Mouse (Mus musculus): ENCODE measurements around the gene En2.

En2 gene

DNA sequence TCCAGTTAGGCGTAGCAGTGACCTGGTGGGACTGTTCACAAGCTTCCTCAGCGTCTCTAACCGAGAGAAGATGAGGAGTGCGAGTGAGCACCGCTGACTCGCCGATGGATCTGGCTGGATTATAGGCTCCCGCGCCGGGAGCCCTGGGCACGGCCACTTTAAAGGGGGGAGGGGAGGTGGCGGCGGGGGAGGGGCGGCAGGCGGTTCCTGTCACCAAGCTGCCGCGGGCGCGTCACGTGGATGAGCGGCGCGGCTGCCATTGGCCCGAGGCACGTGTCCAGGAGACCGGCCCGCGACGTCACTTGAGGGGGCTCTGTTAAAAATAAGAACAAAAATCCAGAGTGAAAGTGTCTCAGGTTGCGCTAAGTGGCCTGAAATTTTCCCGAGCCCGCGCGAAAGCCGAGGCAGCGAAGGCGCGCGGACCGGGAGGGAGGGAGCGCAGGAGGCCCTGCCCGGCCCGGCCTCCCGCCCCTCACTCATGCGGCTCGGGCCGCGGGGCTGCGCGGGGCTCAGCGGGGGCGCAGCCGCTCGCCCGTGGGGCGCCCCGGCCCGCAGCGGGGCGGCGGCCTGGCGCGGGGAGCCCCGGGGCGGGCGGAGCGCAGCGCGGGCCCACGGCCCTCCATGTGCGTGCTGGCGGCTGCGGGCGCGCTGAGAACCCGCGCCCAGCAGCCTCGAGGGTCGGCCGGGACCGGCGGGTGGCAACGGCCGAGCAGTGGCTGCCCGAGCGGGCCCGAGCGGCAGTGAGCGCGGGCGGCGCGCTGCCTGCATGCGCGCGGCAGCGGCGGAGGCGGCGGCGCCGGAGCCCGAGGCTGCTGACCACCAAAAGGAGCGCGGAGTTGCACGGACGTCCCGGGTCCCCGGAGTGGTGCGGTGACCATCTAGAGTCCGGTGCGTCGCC is at the start of gene En2:
En2 (plus strand) TSS at position 337 of the 898 bp plus-strand sequence.
- DNase-seq (ENCODE audit: low spot score in 2 of 2): no peak

DNA sequence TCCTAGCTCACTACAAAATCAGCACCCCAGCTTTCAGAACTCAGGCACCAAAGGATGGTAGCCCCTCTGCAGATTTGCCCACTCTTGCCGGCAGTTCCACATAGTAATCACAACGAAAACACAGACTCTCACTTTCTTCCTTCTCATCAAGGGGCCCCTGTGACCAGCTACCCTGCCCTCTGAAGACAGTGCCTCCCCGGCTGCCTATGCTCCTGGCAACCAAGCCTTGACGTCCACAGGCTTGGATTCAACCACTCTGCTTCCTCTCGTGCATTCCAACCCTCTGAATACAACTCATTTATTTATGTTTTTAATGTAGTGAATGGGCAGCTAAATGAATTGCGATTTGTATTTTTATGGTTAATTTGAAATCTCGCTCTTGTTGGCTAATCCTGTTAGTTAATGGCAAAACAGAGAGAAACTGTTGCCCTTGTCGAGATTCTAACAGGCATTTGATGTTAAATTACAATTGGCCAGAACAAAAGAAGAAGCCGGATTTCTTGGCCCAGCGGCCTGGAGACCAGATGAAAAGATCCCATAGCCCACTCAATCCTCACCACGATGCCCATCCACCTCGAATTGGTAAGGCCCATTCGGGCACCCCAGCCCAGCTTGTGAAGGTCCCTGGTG is 48.1 kb upstream of the En2 start:
- no peak for DNase-seq (ENCODE audit: low spot score in 2 of 2)

DNA sequence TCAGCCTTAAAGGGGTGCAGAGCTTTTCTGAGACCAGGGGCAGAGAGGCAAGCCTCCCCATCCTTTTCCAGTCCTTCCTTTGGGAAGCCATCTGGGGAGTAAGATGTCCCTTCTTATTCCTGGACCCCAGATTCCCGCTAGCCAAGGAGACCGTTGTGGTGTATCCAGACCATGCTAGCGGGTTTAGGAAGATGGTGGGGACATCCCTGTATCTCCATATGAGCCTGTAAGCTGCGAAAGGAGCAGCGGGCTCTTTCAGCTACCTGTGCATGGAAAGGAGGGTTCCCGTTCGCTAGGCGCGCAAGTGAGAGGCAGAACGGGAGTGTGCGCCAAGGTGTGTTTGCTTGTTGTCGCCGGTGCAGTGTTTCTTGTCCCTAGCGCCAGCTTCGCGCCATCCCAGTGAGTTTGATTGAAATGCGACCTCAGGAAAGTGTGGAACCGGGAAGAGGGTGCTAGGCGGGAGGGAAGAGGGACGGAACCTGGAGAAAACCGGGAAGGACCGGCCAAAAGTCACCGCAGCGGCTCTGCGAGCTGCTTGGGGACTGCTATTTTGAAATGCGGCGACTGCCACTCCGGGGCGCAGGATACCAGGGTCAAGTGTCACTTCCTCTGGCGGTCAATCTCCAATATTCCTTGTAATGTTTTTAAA is 47.5 kb upstream of the En2 start:
- no peak for DNase-seq (ENCODE audit: low spot score in 2 of 2)

DNA sequence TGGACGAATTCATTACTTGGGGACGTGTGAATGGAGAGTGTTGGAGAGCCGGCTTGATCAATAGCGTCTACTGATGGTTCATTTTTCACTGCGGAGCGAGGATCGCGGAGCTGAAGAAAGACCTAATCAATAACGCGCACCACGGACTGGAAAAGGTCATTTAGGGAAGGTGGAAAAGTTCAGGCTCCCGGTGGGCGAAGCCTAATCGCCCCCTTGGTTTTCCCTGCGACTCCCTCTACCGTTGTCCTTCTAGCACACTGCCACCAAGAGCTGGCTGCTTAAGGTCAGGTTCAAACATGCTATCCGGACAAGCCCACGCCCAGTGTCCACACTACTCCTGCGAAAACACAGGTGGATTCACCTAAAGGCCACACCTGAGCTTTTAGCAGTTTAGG is 47.0 kb upstream of the En2 start:
- no peak for DNase-seq (ENCODE audit: low spot score in 2 of 2)

DNA sequence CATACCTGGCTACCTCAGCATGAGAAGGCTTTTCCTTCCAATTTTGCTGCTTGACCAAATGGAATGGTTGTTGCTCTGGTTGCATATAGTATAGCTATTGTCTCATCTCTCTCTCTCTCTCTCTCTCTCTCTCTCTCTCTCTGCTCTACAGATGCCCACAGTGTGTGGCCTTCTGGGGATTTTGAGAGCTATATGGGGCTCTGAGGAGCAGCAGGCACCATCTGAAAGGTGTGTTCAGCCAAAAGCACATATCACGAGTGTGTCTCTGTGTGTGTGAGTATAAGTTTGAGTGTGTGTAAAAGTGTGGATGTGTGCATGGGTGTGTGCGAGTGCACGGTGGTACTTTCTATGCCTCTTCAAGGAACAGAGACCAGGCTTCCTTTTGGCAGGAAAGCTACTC is 45.9 kb upstream of the En2 start:
- no peak for DNase-seq (ENCODE audit: low spot score in 2 of 2)

DNA sequence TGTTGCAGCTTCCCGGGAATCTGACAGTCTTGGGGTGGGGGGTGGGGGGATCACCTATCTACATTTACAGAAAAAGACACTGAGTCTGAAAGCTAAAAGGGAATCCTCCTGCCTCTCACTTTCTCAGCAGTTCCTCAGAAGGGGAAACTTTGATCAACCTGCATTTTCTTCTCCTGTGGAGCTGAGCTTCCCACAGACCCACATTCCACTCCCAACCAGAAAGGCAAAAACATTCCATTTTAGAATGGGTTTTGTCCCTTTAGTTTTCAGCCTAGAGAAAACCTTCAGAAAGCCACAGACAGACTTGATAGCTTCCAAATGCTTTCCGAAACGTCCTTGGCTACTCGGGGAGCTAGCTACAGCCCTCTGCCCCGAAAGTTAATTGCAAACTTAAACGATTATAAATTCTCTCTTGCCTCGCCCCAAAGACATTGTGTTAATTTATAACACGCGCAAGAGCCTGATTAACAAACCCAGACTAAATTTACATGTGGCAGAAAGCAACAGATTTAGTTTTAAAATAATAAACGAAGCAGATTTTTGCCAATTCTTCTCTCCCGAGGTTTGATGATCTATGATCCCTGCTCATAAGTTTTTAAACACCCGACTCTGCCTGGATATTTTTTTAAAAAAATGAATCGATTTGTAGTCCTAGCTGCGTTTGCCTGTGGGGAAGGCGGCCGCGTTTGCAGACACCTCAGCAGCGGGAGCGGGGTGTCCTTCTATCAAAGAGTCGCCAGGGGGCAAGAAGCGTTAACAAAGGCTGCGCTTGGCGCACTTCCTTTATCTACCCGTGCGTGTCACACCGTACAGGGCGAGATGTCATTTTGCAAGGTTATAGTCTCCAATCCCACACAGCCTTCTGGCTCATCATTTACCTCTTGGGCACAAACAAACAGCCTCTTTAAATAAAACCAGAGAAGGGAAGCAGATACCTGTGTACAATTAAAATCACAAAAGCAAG is 42.7 kb upstream of the En2 start:
- peak; percentile 20 to 36 for DNase-seq (ENCODE audit: low spot score in 2 of 2)

DNA sequence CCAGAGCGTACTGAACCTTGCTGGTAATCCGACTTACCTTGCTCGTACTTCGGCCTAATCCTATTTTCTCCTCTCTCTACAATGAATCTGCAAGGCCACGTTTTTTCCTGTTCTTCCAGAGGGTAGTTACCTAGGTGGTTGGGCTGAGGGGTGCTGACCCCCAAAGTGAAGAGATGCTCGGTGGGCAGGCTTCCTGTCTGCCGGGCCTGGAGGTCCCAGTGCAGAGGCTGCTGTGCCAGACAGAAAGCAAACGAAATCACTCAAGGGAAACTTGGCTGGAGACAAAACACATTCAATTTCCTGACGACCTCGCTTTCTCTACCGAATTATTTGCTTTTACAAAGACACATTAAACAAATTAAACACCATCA is 42.1 kb upstream of the En2 start:
- DNase-seq (ENCODE audit: low spot score in 2 of 2): no peak

DNA sequence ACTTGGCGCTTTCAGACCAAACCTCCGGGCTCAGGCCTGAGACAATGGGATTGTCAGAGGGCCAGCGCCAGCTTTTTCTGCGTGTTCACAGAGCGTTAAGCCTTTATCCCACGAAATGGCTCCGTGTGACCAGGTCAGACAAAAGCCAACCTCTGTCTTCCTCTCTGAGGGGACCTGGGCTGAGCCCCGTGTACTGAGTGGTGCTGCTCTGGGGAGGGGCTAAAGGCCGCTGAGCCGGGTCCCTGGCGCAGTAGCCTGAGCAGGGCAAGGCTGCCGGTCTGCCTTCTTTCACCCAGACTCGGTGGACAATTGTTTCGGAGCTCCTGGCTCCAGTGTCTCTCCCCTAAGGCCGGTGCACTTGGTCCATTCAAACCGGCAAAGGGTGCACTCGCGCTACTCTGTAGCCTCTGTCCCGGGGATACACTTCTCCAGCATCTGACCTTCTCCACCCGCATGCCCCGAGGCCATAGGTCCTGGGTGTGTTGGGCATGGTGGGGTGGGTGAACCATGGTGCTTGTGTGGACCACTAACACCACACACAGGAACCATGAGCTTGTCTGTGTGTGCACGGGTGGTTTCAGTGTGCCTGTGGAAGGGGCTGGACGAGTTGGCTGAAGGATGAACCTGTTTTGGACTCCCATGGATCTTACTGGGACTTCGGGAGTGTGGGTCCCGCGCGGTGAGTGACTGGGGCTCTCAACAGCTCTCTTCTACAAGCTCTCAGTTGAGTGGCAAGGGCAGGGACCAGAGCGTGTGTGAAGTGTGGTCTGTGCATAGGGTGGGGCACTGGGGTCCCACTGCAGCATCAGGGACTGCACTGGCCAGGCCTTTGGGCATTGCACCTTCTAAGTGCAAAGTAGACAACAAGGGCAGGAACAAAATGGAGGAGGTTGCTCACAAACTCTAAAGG is 40.9 kb upstream of the En2 start:
- DNase-seq (ENCODE audit: low spot score in 2 of 2): no peak

DNA sequence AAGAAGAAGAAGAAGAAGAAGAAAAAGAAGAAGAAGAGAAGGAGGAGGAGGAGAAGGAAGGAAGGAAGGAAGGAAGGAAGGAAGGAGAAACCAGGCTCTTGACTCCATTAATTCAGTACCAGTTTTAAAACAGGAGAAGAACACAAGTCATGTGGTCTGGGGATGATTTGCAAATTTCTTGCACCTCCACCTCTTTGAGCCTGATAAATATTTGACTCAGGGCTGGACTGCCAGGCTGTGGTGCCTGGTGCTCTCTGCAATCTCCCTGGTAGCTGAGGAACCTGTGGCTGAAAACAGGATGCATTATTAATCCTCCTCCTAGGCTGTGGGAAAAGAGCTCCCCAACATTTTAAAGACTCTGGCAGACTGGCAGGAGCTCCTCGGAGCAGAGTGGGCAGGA is 36.6 kb upstream of the En2 start:
- DNase-seq (ENCODE audit: low spot score in 2 of 2): no peak

DNA sequence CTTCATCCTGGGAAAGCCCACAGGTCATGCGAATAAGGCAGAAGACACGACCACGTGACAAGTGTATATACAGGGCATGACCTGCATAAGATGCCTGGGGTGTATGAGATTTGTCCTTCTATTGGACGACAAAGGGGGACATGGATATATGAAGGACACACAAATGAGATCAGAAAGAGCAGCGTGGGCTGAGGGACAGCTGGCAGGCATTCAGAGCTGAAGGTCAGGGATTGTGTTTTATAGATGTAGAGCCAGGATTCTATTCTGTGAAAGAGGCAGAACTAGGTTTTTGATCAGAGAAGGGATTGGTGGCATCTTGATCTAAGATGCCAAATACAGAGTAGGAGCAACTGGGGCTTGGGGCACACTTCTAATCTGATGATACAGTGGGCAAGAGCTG is 33.3 kb upstream of the En2 start:
- DNase-seq (ENCODE audit: low spot score in 2 of 2): no peak

DNA sequence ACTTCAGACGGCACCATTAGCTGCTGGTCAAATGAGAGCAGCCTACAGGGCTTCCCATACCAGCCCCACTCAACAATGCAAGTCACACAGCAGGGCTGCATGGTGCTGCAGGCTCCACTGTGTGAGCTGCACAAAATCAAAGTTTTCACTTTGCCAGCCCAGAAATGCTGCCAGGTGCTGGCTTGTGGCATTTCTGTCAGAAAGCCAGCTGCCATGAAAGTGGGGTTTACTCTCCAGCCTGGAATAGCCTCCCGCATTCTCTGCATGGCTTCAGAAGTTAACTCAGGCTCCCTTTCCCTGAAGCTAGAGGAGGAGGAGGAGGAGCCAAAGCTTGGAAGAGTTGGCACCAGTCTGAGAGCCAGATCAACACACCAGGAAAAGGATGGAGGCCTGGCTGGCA is 29.1 kb upstream of the En2 start:
- no peak for DNase-seq (ENCODE audit: low spot score in 2 of 2)

DNA sequence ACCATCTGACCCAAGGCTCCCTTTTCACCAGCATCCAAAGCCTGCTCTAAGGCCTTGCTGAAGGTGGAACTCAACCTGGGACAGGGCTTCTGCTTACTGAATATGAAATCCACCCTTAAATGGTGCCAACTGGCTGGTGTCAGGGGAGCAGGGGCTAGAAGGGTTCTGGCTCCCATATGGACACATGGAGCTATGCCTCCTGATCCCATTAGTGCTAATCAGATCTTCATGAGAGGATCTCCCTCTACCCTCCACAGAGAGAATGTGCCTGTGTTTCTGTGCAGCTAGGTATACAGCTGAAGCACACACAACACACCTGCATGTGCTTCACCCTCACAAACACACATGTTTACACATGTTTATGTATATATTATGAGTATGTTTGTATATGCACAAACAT is 20.9 kb upstream of the En2 start:
- no peak for DNase-seq (ENCODE audit: low spot score in 2 of 2)

DNA sequence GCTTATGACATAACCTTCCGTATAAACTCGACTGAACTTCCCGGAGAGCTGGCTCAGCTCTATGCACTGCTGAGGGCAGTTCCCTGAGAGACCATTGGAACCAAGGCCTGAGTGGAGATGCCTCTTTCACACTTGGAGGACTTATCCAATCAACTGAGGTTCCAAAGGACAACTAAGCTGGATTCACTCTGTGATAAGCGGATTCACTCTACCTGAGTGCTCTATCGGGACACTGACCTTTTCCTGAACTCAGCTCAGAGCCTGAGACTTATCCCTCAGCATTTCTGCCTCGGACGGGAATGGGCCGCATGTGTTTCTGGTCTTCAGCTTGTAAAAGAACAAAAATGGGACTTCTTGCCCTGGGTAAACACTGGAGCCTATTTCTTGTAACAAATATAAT is 19.5 kb upstream of the En2 start:
- DNase-seq (ENCODE audit: low spot score in 2 of 2): no peak

DNA sequence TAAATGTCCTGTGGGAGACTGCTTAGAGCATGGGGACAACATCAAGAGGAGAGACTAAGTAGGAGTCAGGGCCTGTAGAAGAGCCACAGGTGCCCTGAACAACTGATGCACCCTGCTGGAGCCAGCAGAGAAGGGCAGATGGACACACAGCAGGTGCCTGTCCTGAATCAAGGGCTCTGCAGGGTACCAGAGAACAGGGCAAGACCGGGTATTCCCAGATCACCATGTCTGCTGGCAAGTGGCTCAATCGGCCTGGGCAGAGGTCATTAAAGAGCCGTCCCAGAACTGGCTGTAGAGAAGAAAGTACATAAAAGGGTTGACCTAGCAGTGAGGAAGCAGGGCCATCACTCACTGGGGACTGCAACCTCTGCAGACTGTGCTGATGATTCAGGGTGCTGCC is 17.0 kb upstream of the En2 start:
- no peak for DNase-seq (ENCODE audit: low spot score in 2 of 2)

DNA sequence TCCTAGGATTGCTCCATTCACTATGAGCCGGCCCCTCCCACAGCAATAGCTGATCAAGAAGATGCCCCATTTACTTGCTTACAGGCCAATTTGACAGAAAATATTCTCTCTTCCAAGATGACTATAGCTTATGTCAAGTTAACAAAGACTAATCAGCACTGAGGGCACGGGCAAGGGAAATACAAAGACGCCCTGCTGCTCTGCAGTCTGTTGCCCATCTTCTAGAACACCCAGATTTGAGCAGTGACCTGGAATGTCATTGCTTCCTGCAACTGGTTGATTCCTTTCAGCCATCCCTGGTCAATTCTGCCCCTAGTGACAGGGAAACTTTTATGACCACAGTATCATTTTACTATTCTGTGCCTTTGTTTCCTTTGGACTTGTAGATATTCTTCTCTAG is 16.1 kb upstream of the En2 start:
- DNase-seq (ENCODE audit: low spot score in 2 of 2): no peak

DNA sequence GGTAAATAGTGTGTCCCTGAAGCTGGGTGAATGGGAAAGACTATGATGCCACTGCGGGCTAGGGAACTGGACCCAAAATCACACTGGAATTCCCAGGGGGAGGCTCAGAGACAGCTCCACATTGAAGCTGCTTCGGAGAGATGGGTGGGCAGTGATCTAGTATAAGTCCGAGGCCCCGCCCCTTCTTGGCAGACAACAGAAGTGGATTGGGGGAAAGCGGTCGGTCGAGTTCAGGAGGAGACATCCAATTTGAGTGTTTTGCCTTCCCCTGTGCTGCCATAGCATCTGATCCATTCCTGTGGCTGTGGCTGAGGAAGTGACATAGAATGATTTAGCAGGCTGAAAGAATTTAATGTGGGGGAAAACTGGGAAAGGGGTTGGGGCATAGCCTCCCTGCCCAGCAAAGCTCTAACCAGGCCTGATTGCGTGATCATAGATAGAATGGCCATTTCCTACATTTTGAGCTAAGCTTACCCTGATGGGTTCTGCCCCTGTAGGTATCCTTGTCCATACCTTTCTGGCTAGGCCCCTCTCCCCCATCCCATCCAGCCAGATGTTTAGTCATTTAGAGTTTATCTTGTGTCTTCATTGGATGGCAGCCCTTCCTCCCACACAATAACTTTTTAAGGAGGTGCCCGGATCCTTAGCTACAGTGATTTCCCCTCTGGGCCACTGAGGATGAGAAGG is 8.3 kb upstream of the En2 start:
- no peak for DNase-seq (ENCODE audit: low spot score in 2 of 2)

DNA sequence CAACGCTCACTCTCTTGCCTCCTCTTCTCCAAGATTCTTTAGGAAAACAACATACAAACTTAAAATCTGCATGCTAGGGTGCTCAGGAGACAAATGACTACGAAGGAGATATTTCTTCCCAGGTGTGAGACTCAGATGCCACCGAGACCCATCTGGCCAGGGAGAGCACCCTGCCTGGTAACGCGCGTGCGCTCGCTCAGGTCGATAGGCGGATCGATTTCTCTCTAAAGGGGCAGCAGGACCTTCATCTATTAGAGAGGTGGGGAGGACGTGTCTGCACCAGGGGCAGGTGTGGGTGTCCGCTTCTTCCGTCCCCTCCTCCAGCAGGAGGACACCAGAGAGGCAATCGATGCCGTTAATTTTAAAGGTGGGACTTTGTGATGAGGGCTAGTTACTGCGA is 7.7 kb upstream of the En2 start:
- DNase-seq (ENCODE audit: low spot score in 2 of 2): no peak

DNA sequence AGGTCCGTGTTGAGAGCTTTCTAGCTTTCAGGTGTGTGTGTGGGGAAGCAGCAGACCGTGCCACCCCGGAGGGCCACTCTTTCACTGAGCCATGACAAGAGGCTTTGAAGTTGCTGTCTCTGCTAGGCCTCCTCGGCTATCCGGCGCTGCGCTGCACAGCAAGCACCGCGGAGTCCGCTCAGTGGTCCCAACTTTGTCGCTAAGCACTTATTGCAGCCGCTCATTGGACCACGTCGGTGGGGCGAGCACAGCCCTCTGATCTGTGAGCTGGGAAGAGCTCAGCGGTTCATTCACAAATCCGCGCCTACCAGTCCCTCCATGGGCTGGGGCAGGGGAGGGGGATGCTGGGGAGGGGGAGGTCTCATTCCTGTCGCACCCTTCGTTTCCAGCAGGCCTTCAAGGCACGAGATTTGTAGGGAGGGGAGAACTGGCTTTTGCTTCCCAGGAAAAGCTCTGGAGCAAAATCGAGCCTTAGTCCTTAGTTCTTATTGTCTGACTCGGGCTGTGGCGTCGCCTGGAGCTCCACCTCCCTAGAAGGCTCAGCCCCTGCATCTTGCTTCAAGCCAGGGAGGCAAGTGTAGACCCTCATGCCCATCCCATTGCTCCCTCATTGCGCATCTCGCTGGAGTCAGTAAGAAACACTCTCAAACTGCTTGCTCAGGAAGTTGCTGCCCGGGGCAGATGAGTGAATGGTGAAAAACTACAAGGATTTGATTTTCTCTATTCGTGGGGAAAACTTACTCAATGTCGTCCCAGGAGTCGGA is 7.0 kb upstream of the En2 start:
- no peak for DNase-seq (ENCODE audit: low spot score in 2 of 2)

DNA sequence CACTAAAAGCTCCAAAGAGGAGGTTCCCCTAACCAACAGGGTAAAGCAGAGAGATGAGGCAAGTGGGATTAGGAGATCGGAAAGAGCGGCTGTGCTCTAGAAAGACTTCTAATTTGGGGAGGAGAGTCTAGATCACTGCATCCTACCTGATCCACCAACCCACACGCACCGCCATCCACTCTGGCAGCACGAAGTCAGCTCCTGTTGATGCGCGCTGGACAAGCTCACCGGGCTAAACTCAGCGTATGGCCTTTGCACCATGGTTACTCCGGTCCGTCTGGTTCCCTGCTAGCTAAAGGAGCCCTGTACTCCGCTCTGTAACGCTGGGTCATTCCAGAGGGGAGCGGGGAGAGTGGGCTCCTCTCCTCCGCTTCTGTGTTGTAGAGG is 6.4 kb upstream of the En2 start:
- DNase-seq (ENCODE audit: low spot score in 2 of 2): no peak

Data from frontal cortex, postnatal 36 days (tissue).